Mouse (Mus musculus): ENCODE measurements around the gene Ice2.
A peak's percentile ranks its signal among the peaks of the same experiment; 100 is the strongest.

Ice2 gene

GRCm38 (mm10) chr9:69397760-69398452 is at the start of gene Ice2:
TSS of gene Ice2 (plus strand) at chr9:69397906.
- peak; percentile 88 for ATAC-seq (ENCODE audit: low TSS enrichment)

- no peak for ATAC-seq (ENCODE audit: low TSS enrichment)
These were observed 48.2 kb upstream of the Ice2 start for GRCm38 (mm10) chr9:69349537-69349936.

- ATAC-seq (ENCODE audit: low TSS enrichment): no peak
These were observed 43.5 kb upstream of the Ice2 start for GRCm38 (mm10) chr9:69354228-69354627.

GRCm38 (mm10) chr9:69357834-69358233 is 39.9 kb upstream of the Ice2 start:
- peak; percentile 70 for ATAC-seq (ENCODE audit: low TSS enrichment)

GRCm38 (mm10) chr9:69358797-69359196 is 38.9 kb upstream of the Ice2 start:
- no peak for ATAC-seq (ENCODE audit: low TSS enrichment)

GRCm38 (mm10) chr9:69361951-69362445 is 35.7 kb upstream of the Ice2 start:
- ATAC-seq (ENCODE audit: low TSS enrichment): no peak

GRCm38 (mm10) chr9:69362766-69363165 is 34.9 kb upstream of the Ice2 start:
- ATAC-seq (ENCODE audit: low TSS enrichment): no peak

GRCm38 (mm10) chr9:69364117-69364516 is 33.6 kb upstream of the Ice2 start:
- no peak for ATAC-seq (ENCODE audit: low TSS enrichment)

- no peak for ATAC-seq (ENCODE audit: low TSS enrichment)
These were observed 30.7 kb upstream of the Ice2 start for GRCm38 (mm10) chr9:69367055-69367454.

- peak; percentile 60 for ATAC-seq (ENCODE audit: low TSS enrichment)
These were observed 29.6 kb upstream of the Ice2 start for GRCm38 (mm10) chr9:69368071-69368470.

- no peak for ATAC-seq (ENCODE audit: low TSS enrichment)
These were observed 26.5 kb upstream of the Ice2 start for GRCm38 (mm10) chr9:69371046-69371724.

- peak; percentile 70 for ATAC-seq (ENCODE audit: low TSS enrichment)
These were observed 24.8 kb upstream of the Ice2 start for GRCm38 (mm10) chr9:69372871-69373270.

GRCm38 (mm10) chr9:69376982-69377653 is 20.6 kb upstream of the Ice2 start:
- ATAC-seq (ENCODE audit: low TSS enrichment): no peak

GRCm38 (mm10) chr9:69377654-69378045 is 20.1 kb upstream of the Ice2 start:
- ATAC-seq (ENCODE audit: low TSS enrichment): no peak

- ATAC-seq (ENCODE audit: low TSS enrichment): no peak
These were observed 17.2 kb upstream of the Ice2 start for GRCm38 (mm10) chr9:69380546-69380945.

GRCm38 (mm10) chr9:69381741-69382140 is 16.0 kb upstream of the Ice2 start:
- no peak for ATAC-seq (ENCODE audit: low TSS enrichment)

GRCm38 (mm10) chr9:69384475-69384874 is 13.2 kb upstream of the Ice2 start:
- no peak for ATAC-seq (ENCODE audit: low TSS enrichment)

- ATAC-seq (ENCODE audit: low TSS enrichment): no peak
These were observed 12.8 kb upstream of the Ice2 start for GRCm38 (mm10) chr9:69384905-69385304.

GRCm38 (mm10) chr9:69387296-69387695 is 10.4 kb upstream of the Ice2 start:
- no peak for ATAC-seq (ENCODE audit: low TSS enrichment)

- ATAC-seq (ENCODE audit: low TSS enrichment): no peak
These were observed 7.1 kb upstream of the Ice2 start for GRCm38 (mm10) chr9:69390631-69391030.

GRCm38 (mm10) chr9:69394234-69394633 is 3.5 kb upstream of the Ice2 start:
- ATAC-seq (ENCODE audit: low TSS enrichment): no peak

- peak; percentile 31; the same call in 1 of the 2 replicates for ATAC-seq (ENCODE audit: low TSS enrichment)
These were observed 310 bp upstream of the Ice2 start for GRCm38 (mm10) chr9:69397432-69397759.

GRCm38 (mm10) chr9:69398453-69398850 is 746 bp downstream of the Ice2 start:
- peak; percentile 29 for ATAC-seq (ENCODE audit: low TSS enrichment)
